Mouse (Mus musculus): ENCODE measurements around the gene Ift22.
"Not testable (repeated sequence)": the region's sequence is repeated elsewhere in the genome, so short reads cannot be mapped to it uniquely, and the experiment has no call there.

The Ift22 gene

DNA sequence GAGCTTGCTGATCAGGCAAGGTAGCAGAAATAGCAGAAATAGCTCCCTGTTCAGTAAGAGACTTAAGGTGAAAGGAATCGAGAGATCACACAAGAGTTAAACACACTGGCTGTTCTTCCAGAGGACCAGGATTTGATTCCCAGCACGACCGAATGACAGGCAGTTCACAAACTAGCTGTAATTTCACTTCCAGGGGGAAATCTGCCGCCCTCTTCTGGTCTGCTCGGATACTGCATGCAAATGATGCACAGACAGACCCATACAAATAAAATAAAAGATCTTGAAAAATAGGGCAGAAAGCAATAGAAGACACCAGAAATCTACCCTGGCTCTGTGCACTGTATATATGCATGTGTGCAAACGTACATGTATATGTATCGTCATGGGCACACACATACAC, 2.3 kb upstream of the Ift22 start:
- no peak for DNase-seq (ENCODE audit: extremely low spot score, low read depth, low spot score)

- DNase-seq (ENCODE audit: extremely low spot score, low read depth, low spot score), result no peak
These were observed 363 bp upstream of the Ift22 start for GRCm38 (mm10) chr5:136907587-136907986.

DNA sequence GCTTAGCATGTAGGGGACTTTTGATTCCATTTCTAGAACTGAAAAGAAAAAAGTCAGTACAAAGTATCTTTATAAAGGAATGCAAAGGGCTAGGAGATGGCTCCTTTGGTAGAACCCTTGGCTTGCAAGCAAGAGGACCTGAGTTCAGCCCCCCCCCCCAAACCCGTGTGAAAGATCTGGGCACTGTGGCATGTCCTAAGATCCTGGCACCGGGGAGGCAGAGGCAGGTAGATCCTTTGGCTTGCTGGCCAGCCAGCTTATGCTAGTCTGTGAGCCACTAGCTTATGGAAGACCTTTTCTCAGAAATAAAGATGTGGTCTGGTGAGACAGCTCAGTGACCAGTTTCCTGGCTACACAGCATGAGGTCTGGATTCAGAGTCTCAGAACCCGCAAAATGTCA, 6.2 kb downstream of the Ift22 start:
- DNase-seq (ENCODE audit: extremely low spot score, low read depth, low spot score), result no peak

DNA sequence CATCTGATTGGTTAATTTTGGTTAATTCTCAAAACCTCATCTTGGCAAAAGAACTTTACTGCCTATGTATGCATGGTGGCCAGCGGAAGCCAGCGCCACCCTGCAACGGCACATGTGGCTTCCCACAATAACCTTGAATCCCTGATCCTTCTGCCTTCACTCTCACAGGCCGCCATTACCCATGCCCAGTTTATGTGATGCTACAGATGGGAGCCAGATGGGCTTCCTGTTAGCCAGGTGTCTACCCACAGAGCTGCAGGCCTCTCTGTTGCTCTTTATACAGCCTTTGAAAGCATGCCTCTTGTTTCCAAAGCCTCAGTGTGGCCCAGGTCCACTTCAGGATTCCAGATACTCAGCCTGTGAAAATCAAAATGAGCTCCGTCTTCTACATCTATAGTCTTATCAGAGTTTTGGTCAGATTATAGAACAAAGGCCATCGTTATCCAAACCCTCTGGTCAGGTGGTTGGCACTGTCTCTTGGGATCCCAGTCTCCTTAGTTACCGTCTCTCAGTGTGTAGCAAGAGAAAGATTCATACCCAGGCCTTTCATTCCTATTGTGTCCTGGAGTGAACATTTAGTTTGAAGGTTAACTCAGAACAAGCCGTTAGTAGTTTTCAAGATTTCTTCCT, 9.8 kb downstream of the Ift22 start:
- DNase-seq (ENCODE audit: extremely low spot score, low read depth, low spot score), result no peak

GRCm38 (mm10) chr5:136918655-136919472, 10.9 kb downstream of the Ift22 start:
- peak; percentile 81 for DNase-seq (ENCODE audit: extremely low spot score, low read depth, low spot score)

GRCm38 (mm10) chr5:136919546-136920301, 11.8 kb downstream of the Ift22 start:
- DNase-seq (ENCODE audit: extremely low spot score, low read depth, low spot score), result no peak

DNA sequence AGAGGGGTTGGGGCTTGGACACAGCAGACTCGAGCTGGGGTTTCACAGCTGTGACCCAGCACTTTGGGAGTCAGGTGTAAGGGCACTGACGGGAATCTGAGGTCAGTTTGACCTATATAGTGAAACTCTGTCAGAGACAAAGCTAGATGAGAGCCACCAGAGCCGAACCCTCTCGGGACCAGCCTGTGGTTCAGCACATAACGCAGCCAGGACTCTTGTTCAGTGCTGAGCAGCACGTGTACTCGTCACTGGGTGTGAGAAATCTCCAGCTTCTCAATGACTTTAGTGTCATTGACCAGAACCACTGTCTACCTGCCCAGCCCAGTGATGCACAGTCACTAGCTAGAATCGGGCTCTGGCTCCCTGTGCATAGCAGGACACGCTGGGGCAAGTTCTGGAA, 14.9 kb downstream of the Ift22 start:
- no peak for DNase-seq (ENCODE audit: extremely low spot score, low read depth, low spot score)

DNA sequence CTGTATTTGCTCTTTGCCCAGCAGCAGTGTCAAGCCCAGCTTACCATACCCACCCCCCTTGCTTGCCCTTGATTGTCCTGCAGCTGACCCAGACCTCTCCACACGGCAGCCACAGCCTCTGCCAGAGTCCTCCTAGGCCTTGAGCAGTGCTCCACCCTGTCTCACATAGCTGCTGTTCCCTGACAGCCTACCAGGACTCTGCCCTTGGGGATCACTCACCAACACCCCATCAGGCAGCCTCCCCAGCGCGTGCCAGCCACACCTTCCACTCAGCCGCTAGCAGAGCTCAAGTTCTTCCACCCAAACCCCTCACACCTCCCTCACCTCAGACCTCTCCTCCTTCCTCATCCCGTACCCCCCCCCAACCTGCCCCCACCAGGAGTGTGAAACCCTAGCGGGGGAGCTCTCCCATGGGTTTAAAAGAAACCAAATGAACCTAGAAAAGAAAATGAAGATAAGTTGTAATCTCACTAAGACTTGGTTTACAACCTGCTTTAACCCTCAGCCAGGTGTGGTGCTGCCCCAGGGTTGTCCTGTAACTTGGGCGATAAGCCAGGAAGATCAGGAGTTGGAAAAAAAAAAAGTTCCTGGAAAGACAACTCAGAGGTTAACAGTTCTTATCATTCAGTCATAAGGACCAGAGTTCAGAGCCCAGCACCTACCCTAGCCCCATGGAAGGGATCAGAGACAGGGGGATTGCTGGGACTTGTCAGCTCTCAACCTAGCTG, 16.0 kb downstream of the Ift22 start:
- no peak for DNase-seq (ENCODE audit: extremely low spot score, low read depth, low spot score)

DNA sequence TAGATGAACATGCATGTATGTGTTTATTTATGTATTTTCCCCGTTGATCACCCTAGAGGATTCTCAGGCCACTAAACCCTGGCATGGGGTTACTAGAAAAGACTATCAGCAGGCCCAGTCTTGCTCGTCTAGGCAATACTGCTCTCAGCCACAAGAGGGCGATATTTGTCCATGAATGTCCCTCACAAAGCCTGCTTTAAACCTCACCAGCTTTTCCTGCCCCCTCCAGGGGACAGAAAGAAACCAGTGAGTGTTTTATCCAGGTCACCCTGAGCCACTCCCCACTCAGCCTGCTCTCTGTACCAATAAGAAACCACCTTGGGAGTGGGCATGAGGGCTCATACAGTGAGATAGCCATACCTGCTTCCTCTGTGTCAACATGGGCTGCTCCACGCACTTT, 21.1 kb downstream of the Ift22 start:
- peak; percentile 88 for DNase-seq (ENCODE audit: extremely low spot score, low read depth, low spot score)

DNA sequence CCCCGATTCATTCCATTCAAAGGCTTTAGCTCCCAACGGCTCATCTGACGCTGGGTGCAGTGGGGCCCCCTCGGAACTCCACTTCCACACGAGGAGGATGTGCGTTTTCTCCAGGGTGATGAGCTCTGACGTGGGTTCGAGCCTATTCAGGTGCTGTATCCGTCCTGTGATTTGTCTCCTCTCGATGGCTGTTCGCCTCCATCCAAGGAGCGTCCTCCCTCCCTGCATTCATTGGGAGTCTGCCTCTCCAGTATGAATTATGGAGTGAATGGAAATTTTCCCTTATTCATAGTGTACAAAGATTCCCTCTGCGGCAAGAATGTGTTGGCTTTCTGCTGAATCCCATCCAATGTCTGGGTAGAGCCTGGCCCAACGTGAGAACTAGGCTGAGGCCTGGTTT, 23.9 kb downstream of the Ift22 start:
- DNase-seq (ENCODE audit: extremely low spot score, low read depth, low spot score), result no peak

GRCm38 (mm10) chr5:136932956-136933355, 25.0 kb downstream of the Ift22 start:
- no peak for DNase-seq (ENCODE audit: extremely low spot score, low read depth, low spot score)

DNA sequence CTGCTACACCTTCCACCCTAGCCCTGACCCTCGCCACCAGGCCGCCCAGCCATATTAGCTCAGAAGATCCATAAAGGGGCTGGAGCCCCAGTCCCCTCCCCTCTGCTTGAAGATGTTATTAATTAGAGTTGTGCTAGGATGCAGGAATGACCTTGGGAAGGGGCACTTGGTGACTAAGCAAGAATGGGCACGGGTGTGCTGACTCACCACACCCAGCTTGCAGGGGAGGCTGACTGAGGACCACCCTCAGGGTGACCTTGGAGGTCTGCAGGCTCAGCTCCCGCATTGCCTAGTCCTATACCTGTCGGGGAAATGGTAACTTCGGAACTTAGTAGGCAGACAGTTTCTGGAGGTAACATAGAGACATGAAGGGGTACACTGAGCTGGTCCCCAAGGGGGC, 26.0 kb downstream of the Ift22 start:
- DNase-seq (ENCODE audit: extremely low spot score, low read depth, low spot score), result no peak

DNA sequence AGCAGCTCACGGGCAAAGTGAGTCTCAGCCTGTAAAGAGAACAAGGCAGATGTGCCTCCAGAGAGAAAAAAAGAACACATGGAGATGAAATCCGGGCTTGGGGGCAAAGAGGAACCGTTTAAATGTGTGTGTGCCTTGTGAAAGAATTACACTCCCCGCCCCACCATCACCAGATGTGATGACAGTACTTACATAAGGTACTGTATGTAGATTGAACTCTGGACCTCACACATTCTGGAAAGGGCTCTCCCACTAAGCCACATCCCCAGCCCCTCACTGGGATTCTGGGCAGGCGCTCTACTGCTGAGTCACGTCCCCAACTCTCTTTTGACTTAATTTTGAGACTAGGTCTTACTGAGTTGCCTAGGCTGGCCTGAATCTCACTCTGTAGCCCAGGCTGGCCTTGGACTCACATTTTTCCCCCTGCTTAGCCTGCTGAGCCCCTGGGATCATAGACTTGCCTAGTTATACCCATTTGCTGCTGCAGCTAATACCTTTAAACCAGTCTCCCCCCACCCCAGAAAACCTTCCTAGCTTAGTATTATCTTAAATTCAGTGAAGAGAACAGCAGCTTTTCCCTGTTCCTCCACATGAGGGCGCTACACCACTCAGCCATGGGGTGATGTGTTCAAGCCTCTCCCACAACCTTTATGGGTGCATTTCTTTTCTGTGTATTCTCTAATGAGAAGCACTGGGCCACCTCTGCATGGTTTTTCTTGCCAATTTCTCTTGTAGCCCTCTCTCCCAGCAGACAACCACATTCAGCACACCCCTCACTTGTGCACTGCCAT, 28.1 kb downstream of the Ift22 start:
- DNase-seq (ENCODE audit: extremely low spot score, low read depth, low spot score), result no peak

DNA sequence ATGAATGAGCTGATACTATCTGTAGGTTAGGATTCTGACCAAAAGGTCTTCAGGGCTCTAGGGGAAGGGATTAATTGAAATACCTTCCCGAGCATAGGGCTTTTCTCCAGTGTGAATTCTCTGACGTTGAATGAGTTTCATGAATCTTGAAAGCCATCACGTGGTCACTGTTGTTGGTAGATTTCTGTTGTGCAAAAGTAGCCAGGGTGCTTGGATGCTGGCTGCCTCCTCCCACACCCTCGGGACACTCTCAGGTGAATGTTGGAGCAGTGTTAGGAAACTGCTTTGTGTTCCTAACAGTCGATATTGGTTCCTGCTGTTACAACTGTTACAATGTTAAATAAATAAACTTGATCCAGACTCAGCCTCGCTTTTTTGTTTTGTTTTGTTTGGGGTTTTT, 28.8 kb downstream of the Ift22 start:
- no peak for DNase-seq (ENCODE audit: extremely low spot score, low read depth, low spot score)

DNA sequence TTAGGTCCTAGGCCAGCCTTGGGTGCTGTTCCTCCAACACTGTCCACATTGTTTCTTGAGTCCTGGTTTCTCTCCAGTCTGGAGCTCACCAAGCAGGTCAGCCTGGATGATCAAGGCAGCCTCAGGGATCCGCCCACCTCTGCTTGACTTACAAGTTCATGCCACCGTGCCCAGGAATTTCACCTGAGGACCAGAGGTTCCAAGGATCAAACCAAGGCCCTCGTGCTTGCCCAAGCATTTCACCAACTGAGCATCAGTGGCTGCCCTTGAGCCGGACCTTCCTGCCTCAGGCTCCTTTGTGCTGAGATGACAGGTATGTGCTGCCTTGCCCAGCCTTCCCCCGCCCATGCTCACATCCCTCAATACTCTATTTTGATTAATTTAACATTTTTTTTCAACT, 29.7 kb downstream of the Ift22 start:
- DNase-seq (ENCODE audit: extremely low spot score, low read depth, low spot score), result no peak

DNA sequence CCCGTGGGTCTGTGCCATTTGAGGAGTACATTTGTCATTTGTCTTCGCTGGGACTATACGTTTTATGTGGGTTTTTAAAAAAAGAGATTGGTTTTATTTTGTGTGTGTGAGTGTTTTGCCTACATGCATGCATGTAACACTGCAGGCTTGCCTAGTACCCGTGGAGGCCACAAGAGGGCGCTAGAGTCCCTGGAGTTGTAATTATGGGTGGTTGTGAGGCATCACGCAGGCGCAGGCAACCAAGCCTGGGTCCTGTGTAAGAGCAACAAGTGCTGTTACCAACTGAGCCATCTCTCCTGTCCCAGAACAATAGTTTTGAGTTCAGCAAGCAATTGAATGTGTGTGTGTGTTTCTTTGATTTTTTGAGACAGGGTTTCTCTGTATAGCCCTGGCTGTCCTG, 31.3 kb downstream of the Ift22 start:
- DNase-seq (ENCODE audit: extremely low spot score, low read depth, low spot score), result no peak

- DNase-seq (ENCODE audit: extremely low spot score, low read depth, low spot score), result not testable (repeated sequence)
These were observed 32.1 kb downstream of the Ift22 start for GRCm38 (mm10) chr5:136940029-136940428.

DNA sequence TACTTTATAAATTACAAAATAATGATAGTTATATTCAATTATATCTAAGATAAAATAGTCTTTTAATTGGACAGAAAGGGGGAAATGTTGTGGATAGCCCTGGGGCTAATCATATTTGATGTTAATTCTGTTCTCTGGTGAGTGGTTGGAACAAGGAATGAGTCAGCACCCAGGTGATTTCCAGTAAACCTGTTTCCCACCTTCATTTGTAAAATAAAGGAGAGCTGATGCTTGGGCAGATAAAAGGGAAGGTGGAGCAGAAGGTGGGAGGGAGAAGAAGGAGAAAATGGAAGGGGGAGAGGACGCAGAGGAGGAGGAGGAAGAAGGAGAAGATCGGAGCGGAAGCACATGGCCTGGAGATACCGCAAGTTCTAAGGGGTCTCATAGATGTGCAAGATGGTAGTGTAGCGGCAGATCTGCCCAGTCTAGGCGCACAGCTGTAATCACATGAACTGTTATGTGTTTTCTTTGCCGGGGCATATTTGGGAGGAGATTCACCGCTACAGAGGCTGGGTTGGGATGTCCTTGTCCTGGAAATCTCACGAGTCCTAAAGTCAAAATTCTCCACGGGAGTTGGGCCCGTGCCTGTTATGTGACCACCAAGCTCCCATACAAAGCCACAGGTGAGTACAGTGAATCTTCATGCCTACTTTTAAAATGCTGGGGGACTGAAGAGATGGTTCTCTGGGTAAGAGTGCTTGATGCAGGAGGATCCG, 33.1 kb downstream of the Ift22 start:
- DNase-seq (ENCODE audit: extremely low spot score, low read depth, low spot score), result no peak

DNA sequence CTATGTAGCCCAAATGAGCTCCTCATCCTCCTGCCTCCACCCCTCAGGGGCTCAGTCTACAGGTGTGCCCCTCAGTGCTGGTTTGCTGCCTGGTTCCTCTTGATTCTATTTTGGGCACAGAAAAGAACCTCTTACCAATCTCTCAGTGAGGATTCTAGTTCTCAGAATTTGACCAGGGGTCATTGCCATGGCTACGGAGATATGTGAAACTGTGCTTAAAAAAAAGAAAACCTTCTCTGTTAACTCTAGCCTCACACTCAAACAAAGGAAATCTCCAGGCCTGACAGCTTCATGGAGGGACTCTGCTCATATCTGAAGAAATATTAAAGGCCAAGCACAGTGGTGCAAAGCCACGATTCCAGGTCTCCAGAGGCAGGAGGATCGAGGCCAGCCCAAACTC, 34.8 kb downstream of the Ift22 start:
- no peak for DNase-seq (ENCODE audit: extremely low spot score, low read depth, low spot score)

DNA sequence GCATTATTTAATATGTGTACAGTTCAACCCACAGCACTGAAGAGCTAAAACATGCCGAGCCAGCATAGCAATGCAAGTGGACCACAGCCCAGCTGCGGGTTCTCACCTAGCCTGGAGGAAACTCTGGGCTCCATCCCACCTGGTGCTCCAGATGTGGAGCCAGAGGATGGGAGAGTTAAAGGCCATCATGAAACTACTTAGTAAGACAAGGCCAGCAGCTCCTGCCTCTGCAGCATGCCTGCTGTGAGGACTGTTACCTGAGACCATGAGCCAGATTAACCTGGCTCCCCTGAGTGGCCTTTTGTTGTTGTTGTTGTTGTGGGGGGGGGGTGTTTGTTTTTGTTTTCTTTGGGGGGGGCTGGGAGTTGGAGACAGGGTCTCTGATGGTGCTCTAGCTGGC, 35.4 kb downstream of the Ift22 start:
- DNase-seq (ENCODE audit: extremely low spot score, low read depth, low spot score), result no peak

Measured in hindlimb bud, embryonic 11.5 days (tissue).